Mouse (Mus musculus) spleen, embryonic (tissue): ENCODE data around the gene Dock9.

ENCODE experiments used
- CTCF ChIA-PET: fragments of 350-600 bp; sonication (Branson Sonifier 250); formaldehyde crosslinking; loops from one replicate; lab custom pipeline; 2022; lab: Charles Lee

Dock9 gene

GRCm38 (mm10) chr14:121665693-121666273 is 131.9 kb downstream of the Dock9 start:
- CTCF ChIA-PET: interaction anchor here (0.6 kb wide), 1 partner anchor 37 kb away, joined by 3 read pairs; no protein-coding TSS in a partner anchor

DNA sequence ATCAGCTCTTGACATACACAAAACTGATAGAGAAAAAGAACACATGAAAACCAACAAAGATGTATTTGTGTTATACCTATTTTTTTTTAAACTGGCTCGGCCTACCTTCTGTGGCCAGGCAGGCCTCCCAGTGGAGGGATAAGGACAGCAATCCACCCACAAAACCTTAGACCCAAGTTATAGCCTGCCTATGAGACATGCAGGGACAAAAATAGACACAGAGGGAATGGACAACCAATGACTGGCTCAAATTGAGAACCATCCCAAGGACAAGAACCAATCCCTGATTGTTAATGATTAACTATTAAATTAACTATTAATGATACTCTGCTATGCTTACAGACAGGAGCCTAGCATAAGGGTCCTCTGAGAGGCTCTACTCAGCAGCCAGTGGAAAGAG is 133.7 kb downstream of the Dock9 start:
- CTCF ChIA-PET: interaction anchor here (0.5 kb wide), 1 partner anchor 78 kb away, joined by 3 read pairs; no protein-coding TSS in a partner anchor

DNA sequence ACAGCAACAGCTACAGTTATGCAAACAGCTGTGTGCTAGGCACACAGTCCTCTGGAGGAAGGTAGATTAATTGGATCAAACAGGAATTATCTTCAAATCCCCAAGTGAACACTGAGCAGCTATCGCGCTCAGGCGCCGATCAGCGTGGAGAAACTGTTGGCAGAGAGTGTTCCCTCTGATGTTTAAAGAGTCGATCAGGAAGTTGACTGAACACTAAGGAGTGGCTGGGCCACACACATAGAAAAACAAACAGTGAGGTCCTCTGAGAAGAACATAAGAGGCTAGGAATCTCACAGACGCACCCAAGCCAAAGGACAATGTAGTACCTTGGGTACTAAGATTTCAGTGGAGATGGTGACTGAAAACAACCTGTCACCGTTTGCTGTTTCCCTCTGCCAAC is 136.7 kb downstream of the Dock9 start:
- CTCF ChIA-PET: interaction anchor here (0.6 kb wide), 1 partner anchor 695 kb away, joined by 7 read pairs; no protein-coding TSS in a partner anchor

- CTCF ChIA-PET: no interaction called here
Observed at GRCm38 (mm10) chr14:121660167-121660894, 137.3 kb downstream of the Dock9 start.

GRCm38 (mm10) chr14:121659061-121659824 is 138.4 kb downstream of the Dock9 start:
- CTCF ChIA-PET: no interaction called here

DNA sequence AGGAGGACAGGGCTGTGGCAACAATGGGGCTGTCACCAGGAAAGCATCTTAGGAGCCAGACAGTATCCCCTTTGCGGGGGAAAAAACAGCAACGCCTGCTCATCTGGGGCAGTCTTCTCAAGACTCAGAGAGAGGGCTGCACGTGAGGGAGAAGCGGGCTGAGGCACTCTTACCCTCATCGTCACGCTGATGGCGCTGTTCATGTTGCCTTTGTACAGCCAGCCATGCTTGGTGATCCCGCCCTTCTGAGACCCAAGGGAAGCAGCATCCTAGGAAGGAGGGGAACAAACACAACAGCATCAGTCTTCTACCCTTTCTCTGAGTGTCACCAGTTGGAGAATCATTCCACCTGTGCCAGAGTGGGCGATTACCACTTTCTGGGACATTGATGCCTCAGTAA is 139.1 kb downstream of the Dock9 start:
- CTCF ChIA-PET: no interaction called here

GRCm38 (mm10) chr14:121657633-121658032 is 140.0 kb downstream of the Dock9 start:
- CTCF ChIA-PET: no interaction called here

DNA sequence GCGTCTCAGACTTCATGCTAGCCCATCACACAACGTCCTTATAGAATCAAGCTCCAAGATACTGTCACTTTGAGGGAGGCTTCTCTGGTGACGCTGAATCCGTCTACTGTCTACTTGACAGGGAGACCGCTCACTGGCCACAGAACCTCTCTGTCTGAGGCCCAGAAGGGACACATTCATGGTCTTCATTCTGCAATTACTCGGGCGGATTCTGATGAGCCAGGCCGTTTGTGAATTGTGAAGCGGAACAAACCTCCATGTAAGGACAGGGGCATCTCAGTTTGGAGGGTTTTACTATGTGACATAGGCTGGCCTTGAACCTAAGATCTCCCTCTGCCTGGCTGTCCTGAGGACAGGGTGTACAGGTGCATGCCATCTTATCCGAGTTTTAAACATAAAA is 140.7 kb downstream of the Dock9 start:
- CTCF ChIA-PET: no interaction called here

GRCm38 (mm10) chr14:121654977-121655376 is 142.7 kb downstream of the Dock9 start:
- CTCF ChIA-PET: no interaction called here

DNA sequence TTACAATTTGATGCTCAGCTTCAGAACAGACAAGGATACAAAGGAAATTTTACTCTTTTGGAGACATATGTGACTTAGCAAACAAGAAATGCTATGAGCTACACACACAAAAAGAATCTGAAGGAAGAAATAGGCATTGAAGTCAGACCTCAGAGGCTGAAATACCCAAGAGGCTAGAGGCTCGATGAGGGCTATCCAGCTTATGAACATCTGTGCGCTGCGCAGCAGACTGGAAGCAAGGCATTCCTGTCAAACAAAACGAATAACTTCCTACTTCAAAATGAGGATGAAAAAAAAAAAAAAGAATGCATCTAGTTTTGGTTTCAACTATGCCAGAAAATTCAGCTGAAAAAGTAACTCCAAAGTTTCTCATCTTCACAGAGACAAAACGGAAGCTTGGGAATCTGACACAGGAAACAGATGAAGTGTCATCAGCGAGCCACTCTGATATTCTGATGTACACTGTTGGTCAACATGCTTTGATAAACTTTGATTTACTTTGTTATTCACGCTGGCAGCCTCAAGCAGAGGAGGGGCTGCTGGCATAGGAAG is 143.1 kb downstream of the Dock9 start:
- CTCF ChIA-PET: no interaction called here

DNA sequence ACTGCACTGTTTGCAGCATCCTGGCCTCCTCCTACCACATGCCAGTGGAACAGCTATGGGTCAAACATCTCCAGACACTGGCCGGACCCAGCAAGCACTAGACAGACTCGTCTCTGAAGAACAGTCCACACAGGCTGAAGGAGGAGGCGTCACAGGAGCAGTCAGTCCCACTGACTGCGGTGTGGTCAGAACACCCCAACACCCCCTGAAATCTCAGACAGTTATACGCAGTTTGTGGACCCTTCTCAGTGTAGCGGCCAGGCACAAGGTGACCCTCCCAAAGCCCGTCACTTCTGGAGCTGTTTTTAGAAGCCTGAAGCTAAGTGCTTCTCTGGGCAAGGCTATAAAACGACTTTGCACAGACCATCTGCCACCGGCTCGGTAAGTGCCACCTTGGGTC is 143.9 kb downstream of the Dock9 start:
- CTCF ChIA-PET: no interaction called here

DNA sequence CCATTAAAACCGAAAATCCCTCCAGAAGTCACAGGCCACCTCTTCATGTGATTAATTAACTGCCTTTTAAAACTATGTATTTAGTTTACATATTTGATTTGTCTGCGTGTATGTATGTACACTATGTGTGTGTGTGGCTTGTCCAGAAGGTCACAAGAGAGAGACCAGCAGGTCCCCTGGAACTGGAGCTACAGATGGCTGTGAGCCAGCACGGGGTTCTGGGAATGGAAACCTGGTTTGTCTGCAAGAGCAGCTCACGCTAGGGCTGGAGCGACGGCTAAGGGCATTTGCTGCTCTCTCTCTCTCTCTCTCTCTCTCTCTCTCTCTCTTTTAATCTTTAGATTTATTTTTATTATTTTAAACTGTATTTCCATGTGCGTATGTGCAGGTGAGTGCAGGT is 144.4 kb downstream of the Dock9 start:
- CTCF ChIA-PET: no interaction called here

DNA sequence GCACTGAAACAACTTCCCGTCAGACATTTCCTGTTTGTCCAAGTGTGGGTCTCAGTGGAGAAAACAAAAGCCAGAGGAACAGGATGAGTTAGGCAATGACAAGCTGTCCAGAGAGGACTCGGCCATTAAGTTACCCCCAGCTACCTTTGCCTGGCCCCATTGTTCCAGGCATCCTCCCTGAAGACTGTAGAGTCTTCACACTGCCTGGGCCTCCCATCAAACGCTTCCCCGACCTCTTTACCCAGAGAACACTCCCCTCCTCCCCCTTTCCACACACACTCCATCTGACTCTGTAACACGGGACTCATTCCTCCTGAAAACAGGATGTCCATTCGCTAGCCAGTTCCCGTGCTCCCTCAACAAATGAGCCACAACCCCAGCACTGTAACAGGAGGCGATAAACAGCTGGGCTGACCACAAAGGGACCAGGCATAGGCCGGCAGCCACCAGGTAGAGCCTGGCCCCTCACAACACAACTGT is 149.0 kb downstream of the Dock9 start:
- CTCF ChIA-PET: interaction anchor here (0.6 kb wide), 1 partner anchor 1510 kb away, joined by 10 read pairs; no protein-coding TSS in a partner anchor

GRCm38 (mm10) chr14:121647693-121648092 is 149.9 kb downstream of the Dock9 start:
- CTCF ChIA-PET: no interaction called here

DNA sequence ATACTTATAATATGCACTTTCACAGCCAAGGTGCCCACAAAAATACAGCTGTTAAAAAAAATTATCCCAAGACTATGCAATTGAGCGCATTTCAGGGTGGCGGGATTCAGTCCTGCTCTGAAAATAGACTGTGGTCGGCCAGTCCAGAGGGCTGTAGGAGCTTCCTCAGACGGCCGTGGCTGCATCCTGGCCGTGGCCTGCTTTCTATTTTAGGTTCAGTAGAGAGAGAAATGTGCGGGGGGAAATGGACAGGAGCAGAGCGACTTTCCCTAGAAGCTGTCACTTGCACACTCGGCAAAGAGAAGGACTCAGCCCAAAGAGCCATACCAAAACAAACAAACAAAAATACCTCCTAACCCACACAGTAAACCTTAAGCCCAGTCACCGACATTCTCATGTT is 151.0 kb downstream of the Dock9 start:
- CTCF ChIA-PET: no interaction called here

- CTCF ChIA-PET: no interaction called here
Observed at GRCm38 (mm10) chr14:121644302-121644701, 153.3 kb downstream of the Dock9 start.

DNA sequence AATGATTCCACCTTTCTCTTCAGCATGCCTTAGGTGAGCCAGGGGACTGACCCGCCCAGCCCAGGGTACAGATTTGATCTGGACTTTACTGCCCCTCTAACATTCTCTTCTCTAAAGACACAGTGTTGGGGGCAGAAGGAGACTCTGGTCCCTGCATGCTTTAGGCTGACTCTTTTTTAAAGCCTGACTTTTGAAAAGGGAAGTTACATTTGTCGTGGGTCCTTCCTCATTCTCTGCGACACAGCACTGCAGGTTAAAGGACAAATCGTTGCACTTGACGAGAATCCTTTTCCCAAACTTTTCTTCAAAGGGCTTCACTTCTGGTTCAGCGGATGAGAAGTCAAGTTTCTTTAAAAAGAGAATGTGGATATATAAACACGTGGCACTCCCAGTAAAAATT is 156.4 kb downstream of the Dock9 start:
- CTCF ChIA-PET: no interaction called here

- CTCF ChIA-PET: no interaction called here
Observed at GRCm38 (mm10) chr14:121636935-121637510, 160.6 kb downstream of the Dock9 start.

- CTCF ChIA-PET: no interaction called here
Observed at GRCm38 (mm10) chr14:121634736-121635430, 162.8 kb downstream of the Dock9 start.

- CTCF ChIA-PET: no interaction called here
Observed at GRCm38 (mm10) chr14:121634093-121634735, 163.4 kb downstream of the Dock9 start.

GRCm38 (mm10) chr14:121631934-121632333 is 165.7 kb downstream of the Dock9 start:
- CTCF ChIA-PET: no interaction called here
